Mouse (Mus musculus): ENCODE measurements at regions not wholly inside any gene's neighbourhood (a gene's known extent, or its start where the extent isn't known, plus 50 kb on each side); places are given as distances from the start of the nearest gene placed in this dataset.

- no peak for DNase-seq (ENCODE audit: low read depth)
- TF ChIP-seq CTCF (IDR thresholded peaks at IDR 0.05; ENCODE audit: borderline replicate concordance, extremely low read depth, insufficient read depth, insufficient read length): no peak
- no peak for TF ChIP-seq POLR2A (IDR thresholded peaks at IDR 0.05; ENCODE audit: borderline replicate concordance, extremely low read depth, insufficient read depth, insufficient read length, poor library complexity, severe bottlenecking)
These were observed 52.8 kb upstream of the G2e3 start for GRCm38 (mm10) chr12:51294971-51295477.

GRCm38 (mm10) chr12:51278358-51278757 lies 69.5 kb upstream of the G2e3 start:
- DNase-seq (ENCODE audit: low read depth): no peak
- TF ChIP-seq CTCF (IDR thresholded peaks at IDR 0.05; ENCODE audit: borderline replicate concordance, extremely low read depth, insufficient read depth, insufficient read length) (no peak), POLR2A (IDR thresholded peaks at IDR 0.05; ENCODE audit: borderline replicate concordance, extremely low read depth, insufficient read depth, insufficient read length, poor library complexity, severe bottlenecking) (no peak)

GRCm38 (mm10) chr12:51275818-51276538 lies 71.9 kb upstream of the G2e3 start:
- TF ChIP-seq CTCF (IDR thresholded peaks at IDR 0.05; ENCODE audit: borderline replicate concordance, extremely low read depth, insufficient read depth, insufficient read length) (peak; percentile 46; the same call in 1 of the 2 replicates), POLR2A (IDR thresholded peaks at IDR 0.05; ENCODE audit: borderline replicate concordance, extremely low read depth, insufficient read depth, insufficient read length, poor library complexity, severe bottlenecking) (no peak)
- peak; percentile 87 for DNase-seq (ENCODE audit: low read depth)

- peak; percentile 73 for DNase-seq (ENCODE audit: low read depth)
- TF ChIP-seq CTCF (IDR thresholded peaks at IDR 0.05; ENCODE audit: borderline replicate concordance, extremely low read depth, insufficient read depth, insufficient read length): no peak
- no peak for TF ChIP-seq POLR2A (IDR thresholded peaks at IDR 0.05; ENCODE audit: borderline replicate concordance, extremely low read depth, insufficient read depth, insufficient read length, poor library complexity, severe bottlenecking)
These were observed 74.4 kb upstream of the G2e3 start for GRCm38 (mm10) chr12:51273486-51273885.

- TF ChIP-seq POLR2A (IDR thresholded peaks at IDR 0.05; ENCODE audit: borderline replicate concordance, extremely low read depth, insufficient read depth, insufficient read length, poor library complexity, severe bottlenecking) (no peak), CTCF (IDR thresholded peaks at IDR 0.05; ENCODE audit: borderline replicate concordance, extremely low read depth, insufficient read depth, insufficient read length) (no peak)
- no peak for DNase-seq (ENCODE audit: low read depth)
These were observed 105.0 kb upstream of the G2e3 start for GRCm38 (mm10) chr12:51242839-51243238.

- TF ChIP-seq POLR2A (IDR thresholded peaks at IDR 0.05; ENCODE audit: borderline replicate concordance, extremely low read depth, insufficient read depth, insufficient read length, poor library complexity, severe bottlenecking) (no peak), CTCF (IDR thresholded peaks at IDR 0.05; ENCODE audit: borderline replicate concordance, extremely low read depth, insufficient read depth, insufficient read length) (no peak)
- DNase-seq (ENCODE audit: low read depth): peak; percentile 79
These were observed 106.6 kb upstream of the G2e3 start for GRCm38 (mm10) chr12:51241131-51241781.

- TF ChIP-seq CTCF (IDR thresholded peaks at IDR 0.05; ENCODE audit: borderline replicate concordance, extremely low read depth, insufficient read depth, insufficient read length): no peak
- no peak for TF ChIP-seq POLR2A (IDR thresholded peaks at IDR 0.05; ENCODE audit: borderline replicate concordance, extremely low read depth, insufficient read depth, insufficient read length, poor library complexity, severe bottlenecking)
- DNase-seq (ENCODE audit: low read depth): no peak
These were observed 136.2 kb upstream of the G2e3 start for GRCm38 (mm10) chr12:51211691-51212090.

- DNase-seq (ENCODE audit: low read depth): no peak
- TF ChIP-seq CTCF (IDR thresholded peaks at IDR 0.05; ENCODE audit: borderline replicate concordance, extremely low read depth, insufficient read depth, insufficient read length) (no peak), POLR2A (IDR thresholded peaks at IDR 0.05; ENCODE audit: borderline replicate concordance, extremely low read depth, insufficient read depth, insufficient read length, poor library complexity, severe bottlenecking) (no peak)
These were observed 151.6 kb upstream of the G2e3 start for GRCm38 (mm10) chr12:51196289-51196688.

GRCm38 (mm10) chr12:51195136-51195535 lies 152.7 kb upstream of the G2e3 start:
- DNase-seq (ENCODE audit: low read depth): peak; percentile 39
- TF ChIP-seq CTCF (IDR thresholded peaks at IDR 0.05; ENCODE audit: borderline replicate concordance, extremely low read depth, insufficient read depth, insufficient read length) (no peak), POLR2A (IDR thresholded peaks at IDR 0.05; ENCODE audit: borderline replicate concordance, extremely low read depth, insufficient read depth, insufficient read length, poor library complexity, severe bottlenecking) (no peak)

GRCm38 (mm10) chr12:51190754-51191153 lies 157.1 kb upstream of the G2e3 start:
- peak; percentile 80 for DNase-seq (ENCODE audit: low read depth)
- TF ChIP-seq CTCF (IDR thresholded peaks at IDR 0.05; ENCODE audit: borderline replicate concordance, extremely low read depth, insufficient read depth, insufficient read length) (no peak), POLR2A (IDR thresholded peaks at IDR 0.05; ENCODE audit: borderline replicate concordance, extremely low read depth, insufficient read depth, insufficient read length, poor library complexity, severe bottlenecking) (no peak)

- no peak for TF ChIP-seq CTCF (IDR thresholded peaks at IDR 0.05; ENCODE audit: borderline replicate concordance, extremely low read depth, insufficient read depth, insufficient read length)
- TF ChIP-seq POLR2A (IDR thresholded peaks at IDR 0.05; ENCODE audit: borderline replicate concordance, extremely low read depth, insufficient read depth, insufficient read length, poor library complexity, severe bottlenecking): no peak
- DNase-seq (ENCODE audit: low read depth): peak; percentile 71
These were observed 157.7 kb upstream of the G2e3 start for GRCm38 (mm10) chr12:51190186-51190585.

All from brain, embryonic 14.5 days (tissue).